Mouse (Mus musculus) olfactory bulb, adult 2 months (tissue): Measurements from ENCODE around the gene Rnf181. TPM values are rescaled to one million over a fixed set of nuclear protein-coding genes. Genes with fewer than 3 reads are reported as not detected.

Experiments used
- H3K27ac ChIP-seq: fragments of 200-500 bp; 2 replicates; pipeline ENCODE4 v1.5.1; 2012; ENCODE audit warnings: low read depth, low read length; ENCODE audit not compliant: insufficient read depth
- H3K4me1 ChIP-seq: fragments of 200-500 bp; 2 replicates; pipeline ENCODE4 v1.6.1; 2012; ENCODE audit warnings: low read length; ENCODE audit not compliant: control insufficient read depth, insufficient read depth
- H3K4me3 ChIP-seq: fragments of 200-500 bp; 2 replicates; pipeline ENCODE4 v1.5.1; 2012; ENCODE audit warnings: mild to moderate bottlenecking, low read depth, low read length, moderate library complexity; ENCODE audit not compliant: insufficient read depth
- CTCF ChIP-seq: fragments of 200-500 bp; IDR thresholded peaks from 2 replicates; pipeline ENCODE4 v1.5.1; 2012; ENCODE audit warnings: low read depth, mild to moderate bottlenecking, low read length, moderate library complexity; ENCODE audit not compliant: insufficient read depth
- POLR2A ChIP-seq: fragments of 200-500 bp; IDR thresholded peaks from 2 replicates; pipeline ENCODE4 v1.6.1; 2012; ENCODE audit warnings: mild to moderate bottlenecking, low read depth, low read length, moderate library complexity; ENCODE audit not compliant: insufficient read depth
- WGBS: fragments of 180-500 bp; shearing (Covaris S2); methylation state at CpG from one replicate; pipeline ENCODE4 v1.1.7; 2018; 5-methylcytosine and 5-hydroxymethylcytosine counted together
- polyA plus RNA-seq: library from polyadenylated mRNA; stranded (reverse); fragments of >200 nt; gene quantifications from 2 replicates; pipeline ENCODE4 v1.2.4, GENCODE M21; 2012; ENCODE audit warnings: low replicate concordance; ENCODE audit not compliant: missing spikeins, insufficient read depth, insufficient read length

The Rnf181 gene
- polyA plus RNA-seq, 1 experiment = not detected

- Histone ChIP-seq H3K4me3 (no peak overlapping the region), H3K27ac (no peak overlapping the region), H3K4me1 (peaks cover 15% of the 10 kb centered on the region)
- TF ChIP-seq CTCF = no peak
- TF ChIP-seq POLR2A = no peak
- WGBS = 73% methylated on average over 10 of the region's 10 CpGs
These were observed 21.5 kb upstream of the Rnf181 start for GRCm38 (mm10) chr6:72388266-72388665.

- H3K27ac ChIP-seq = no peak overlapping the region
- 88% methylated on average over 3 of the region's 3 CpGs for WGBS
- TF ChIP-seq CTCF = no peak
- H3K4me3 ChIP-seq = no peak overlapping the region
- H3K4me1 ChIP-seq = peaks cover 15% of the 10 kb centered on the region
These were observed 21.1 kb upstream of the Rnf181 start for GRCm38 (mm10) chr6:72387816-72388215.

GRCm38 (mm10) chr6:72386561-72386960, 19.8 kb upstream of the Rnf181 start:
- 92% methylated on average over 2 of the region's 2 CpGs for WGBS
- TF ChIP-seq CTCF (no peak), POLR2A (no peak)
- no peak overlapping the region for H3K27ac ChIP-seq
- no peak overlapping the region for H3K4me3 ChIP-seq
- H3K4me1 ChIP-seq = peaks cover 15% of the 10 kb centered on the region

- no peak for TF ChIP-seq CTCF
- no peak for TF ChIP-seq POLR2A
- Histone ChIP-seq H3K4me1 (peaks cover 11% of the 10 kb centered on the region), H3K4me3 (no peak overlapping the region), H3K27ac (no peak overlapping the region)
- WGBS = 94% methylated on average over 4 of the region's 4 CpGs
These were observed 18.5 kb upstream of the Rnf181 start for GRCm38 (mm10) chr6:72385258-72385657.

- H3K4me3 ChIP-seq = no peak overlapping the region
- no peak for TF ChIP-seq POLR2A
- TF ChIP-seq CTCF = no peak
- 93% methylated on average over 7 of the region's 7 CpGs for WGBS
- H3K4me1 ChIP-seq = peaks cover 4% of the 10 kb centered on the region; the same call in 1 of the 2 replicates
- no peak overlapping the region for H3K27ac ChIP-seq
These were observed 17.2 kb upstream of the Rnf181 start for GRCm38 (mm10) chr6:72383952-72384351.

GRCm38 (mm10) chr6:72383142-72383820, 16.5 kb upstream of the Rnf181 start:
- 84% methylated on average over 6 of the region's 6 CpGs for WGBS
- Histone ChIP-seq H3K4me3 (no peak overlapping the region), H3K27ac (no peak overlapping the region), H3K4me1 (peaks cover 4% of the 10 kb centered on the region; the same call in 1 of the 2 replicates)
- TF ChIP-seq CTCF (no peak), POLR2A (no peak)

GRCm38 (mm10) chr6:72382494-72382893, 15.7 kb upstream of the Rnf181 start:
- Histone ChIP-seq H3K4me1 (peaks cover 4% of the 10 kb centered on the region; the same call in 1 of the 2 replicates), H3K27ac (no peak overlapping the region), H3K4me3 (no peak overlapping the region)
- 86% methylated on average over 6 of the region's 6 CpGs for WGBS
- TF ChIP-seq CTCF (no peak), POLR2A (no peak)

GRCm38 (mm10) chr6:72380131-72380770, 13.5 kb upstream of the Rnf181 start, which contains the start of gene Vamp5:
Vamp5 (minus strand) TSS chr6:72380468.
- 4% methylated on average over 49 of the region's 49 CpGs for WGBS
- no peak for TF ChIP-seq CTCF
- no peak for TF ChIP-seq POLR2A
- Histone ChIP-seq H3K4me3 (peak within 1 kb of the TSS; percentile 46), H3K4me1 (peaks cover 4% of the 10 kb centered on the region; the same call in 1 of the 2 replicates), H3K27ac (no peak within 1 kb of the TSS)

- Histone ChIP-seq H3K4me3 (peak overlapping the region; percentile 46), H3K4me1 (peaks cover 4% of the 10 kb centered on the region; the same call in 1 of the 2 replicates), H3K27ac (no peak overlapping the region)
- 63% methylated on average over 7 of the region's 7 CpGs for WGBS
- TF ChIP-seq POLR2A (no peak), CTCF (no peak)
These were observed 12.8 kb upstream of the Rnf181 start for GRCm38 (mm10) chr6:72379377-72380130.
